Mouse (Mus musculus) CH12.LX (cell line): ENCODE data around the gene Palm. TPM values are rescaled to one million over a fixed set of nuclear protein-coding genes. Genes with fewer than 3 reads are reported as not detected.

Source experiments
- DNase-seq: peaks from one replicate; pipeline ENCODE4 v3.0.0-alpha.2; 2013; ENCODE audit errors: extremely low read depth
- H3K27ac ChIP-seq: 2 replicates; pipeline ENCODE4 v1.5.1; 2012; ENCODE audit warnings: low read depth, mild to moderate bottlenecking, control low read depth, moderate library complexity; ENCODE audit not compliant: insufficient read depth
- H3K27me3 ChIP-seq: replicated peaks from 2 replicates; pipeline ENCODE3; 2012; ENCODE audit warnings: inconsistent platforms
- H3K36me3 ChIP-seq, 2 experiments: replicated peaks in 1 of 2; 2 replicates each; pipeline versions ENCODE3 to v1.6.1; 2012; ENCODE audit warnings: inconsistent platforms in 1 of 2, low read length in 1 of 2, mild to moderate bottlenecking in 1 of 2, mixed read lengths in 1 of 2, moderate library complexity in 1 of 2; ENCODE audit not compliant: control insufficient read depth in 1 of 2, insufficient read depth in 1 of 2
- H3K4me1 ChIP-seq, 2 experiments: 2 replicates each; pipeline ENCODE4 v1.6.1; 2012; ENCODE audit warnings: inconsistent platforms in 1 of 2, moderate library complexity in 1 of 2; ENCODE audit not compliant: insufficient read depth in 2 of 2, control insufficient read depth in 1 of 2
- H3K4me2 ChIP-seq: 2 replicates; pipeline ENCODE4 v1.6.1; 2012; ENCODE audit warnings: low read depth, mild to moderate bottlenecking, control low read depth; ENCODE audit not compliant: poor library complexity, insufficient read depth, severe bottlenecking
- H3K4me3 ChIP-seq, 3 experiments: fragments of 150-350 bp in 1 of 3; sonication (generic) in 1 of 3; replicated peaks in 1 of 3; 2 replicates each; pipeline versions ENCODE3 to v1.5.1; 2011 to 2012; ENCODE audit warnings: low read depth in 2 of 3, low read length in 2 of 3, mild to moderate bottlenecking in 2 of 3, moderate library complexity in 2 of 3, control low read depth in 1 of 3, improper control_type of control experiment in 1 of 3, inconsistent platforms in 1 of 3, mixed read lengths in 1 of 3; ENCODE audit not compliant: poor library complexity in 1 of 3
- H3K79me2 ChIP-seq: replicated peaks from 2 replicates; pipeline ENCODE4 v1.6.1; 2012; ENCODE audit warnings: mild to moderate bottlenecking, moderate library complexity; ENCODE audit not compliant: control insufficient read depth, poor library complexity, insufficient read depth, severe bottlenecking; ENCODE audit errors: extremely low read depth
- H3K9ac ChIP-seq: 2 replicates; pipeline ENCODE4 v1.6.1; 2012; ENCODE audit warnings: low read depth, mild to moderate bottlenecking, control low read depth, moderate library complexity; ENCODE audit not compliant: insufficient read depth
- H3K9me3 ChIP-seq: replicated peaks from 2 replicates; pipeline ENCODE3; 2012; ENCODE audit warnings: low read length, inconsistent platforms, mixed read lengths
- BHLHE40 ChIP-seq: IDR thresholded peaks from 2 replicates; pipeline ENCODE4 v1.6.1; 2011; ENCODE audit warnings: mild to moderate bottlenecking, low read depth, low read length, improper control_type of control experiment
- CHD1 ChIP-seq: IDR thresholded peaks from 2 replicates; pipeline ENCODE4 v1.6.1; 2012; ENCODE audit warnings: low read depth, low read length, improper control_type of control experiment, inconsistent platforms
- CHD2 ChIP-seq: IDR thresholded peaks from 2 replicates; pipeline ENCODE4 v1.6.1; 2011; ENCODE audit warnings: low read length, improper control_type of control experiment
- CTCF ChIP-seq, 2 experiments: IDR thresholded peaks in 1 of 2; conservative IDR thresholded peaks in 1 of 2; 2 replicates each; pipeline ENCODE4 v1.5.1; 2011 to 2012; ENCODE audit warnings: low read depth in 2 of 2, low read length in 2 of 2, improper control_type of control experiment in 1 of 2, inconsistent platforms in 1 of 2, mild to moderate bottlenecking in 1 of 2, moderate library complexity in 1 of 2
- ELF1 ChIP-seq: IDR thresholded peaks from 2 replicates; pipeline ENCODE4 v1.6.1; 2014; ENCODE audit warnings: low read depth, mild to moderate bottlenecking, inconsistent platforms, low read length, improper control_type of control experiment
- JUND ChIP-seq: conservative IDR thresholded peaks from 2 replicates; pipeline ENCODE4 v1.6.1; 2011; ENCODE audit warnings: low read depth, low read length, improper control_type of control experiment
- MAFK ChIP-seq: IDR thresholded peaks from 2 replicates; pipeline ENCODE4 v1.6.1; 2011; ENCODE audit warnings: low read length, improper control_type of control experiment; ENCODE audit not compliant: insufficient replicate concordance
- MAX ChIP-seq: IDR thresholded peaks from 2 replicates; pipeline ENCODE4 v1.6.1; 2011; ENCODE audit warnings: low read length, improper control_type of control experiment
- MAZ ChIP-seq: IDR thresholded peaks from 2 replicates; pipeline ENCODE4 v1.6.1; 2012; ENCODE audit warnings: low read depth, mild to moderate bottlenecking, inconsistent platforms, low read length, improper control_type of control experiment, moderate library complexity
- MYC ChIP-seq: IDR thresholded peaks from 2 replicates; pipeline ENCODE4 v1.6.1; 2011; ENCODE audit warnings: low read depth, mild to moderate bottlenecking, improper control_type of control experiment, low read length
- NELFE ChIP-seq: IDR thresholded peaks from 2 replicates; pipeline ENCODE4 v1.6.1; 2011; ENCODE audit warnings: low read depth, low read length, improper control_type of control experiment
- NRF1 ChIP-seq: IDR thresholded peaks from 2 replicates; pipeline ENCODE4 v1.6.1; 2014; ENCODE audit warnings: low read depth, mild to moderate bottlenecking, inconsistent platforms, low read length, improper control_type of control experiment, moderate library complexity
- PAX5 ChIP-seq: IDR thresholded peaks from 2 replicates; pipeline ENCODE4 v1.6.1; 2012; ENCODE audit warnings: low read length, inconsistent platforms, mixed read lengths
- POLR2A ChIP-seq: IDR thresholded peaks from 2 replicates; pipeline ENCODE4 v1.6.1; 2011; ENCODE audit warnings: low read depth, mild to moderate bottlenecking, improper control_type of control experiment, low read length
- POLR2AphosphoS2 ChIP-seq: IDR thresholded peaks from 2 replicates; pipeline ENCODE4 v1.6.1; 2011; ENCODE audit warnings: low read depth, low read length, improper control_type of control experiment
- TCF12 ChIP-seq: IDR thresholded peaks from 2 replicates; pipeline ENCODE4 v1.6.1; 2014; ENCODE audit warnings: low read depth, mild to moderate bottlenecking, inconsistent platforms, low read length, improper control_type of control experiment
- USF1 ChIP-seq: IDR thresholded peaks from 2 replicates; pipeline ENCODE4 v1.6.1; 2014; ENCODE audit warnings: low read depth, mild to moderate bottlenecking, inconsistent platforms, low read length, improper control_type of control experiment
- USF2 ChIP-seq: conservative IDR thresholded peaks from 2 replicates; pipeline ENCODE4 v1.6.1; 2011; ENCODE audit warnings: low read depth, low read length, improper control_type of control experiment
- ZKSCAN1 ChIP-seq: IDR thresholded peaks from 2 replicates; pipeline ENCODE4 v1.6.1; 2012; ENCODE audit warnings: low read depth, inconsistent platforms, low read length, improper control_type of control experiment, borderline replicate concordance
- dilution Hi-C: fragments of 300-500 bp; cut with MboI; formaldehyde crosslinking; loops from 2 replicates; pipeline ENCODE4 v1.14.3; 2020; ENCODE audit warnings: low sequenced_read_pairs; ENCODE audit not compliant: extremely low pct_unique_long_range_greater_than_20kb, extremely low pct_ligation_motif_present
- in situ Hi-C: fragments of 300-500 bp; cut with MboI; formaldehyde crosslinking; loops from 3 replicates; pipeline ENCODE4 v1.14.3; 2019; ENCODE audit warnings: low sequenced_read_pairs, low pct_ligation_motif_present, low pct_unique_long_range_greater_than_20kb, mixed read lengths
- polyA plus RNA-seq: library from polyadenylated mRNA; unstranded; fragments of >175 nt; gene quantifications from 2 replicates; pipeline ENCODE4 v1.2.1, GENCODE M21; 2012; ENCODE audit warnings: low read depth; ENCODE audit not compliant: insufficient read length
- total RNA-seq, 2 experiments: library from RNA; depleted of rRNA; stranded (reverse); fragments of 300-350 nt in 1 of 2; fragments of >200 nt in 1 of 2; gene quantifications; 2 replicates each; pipeline ENCODE4 v1.2.3; 2012 to 2014

The Palm gene
- total and polyA plus RNA-seq, 3 experiments: 0.78 to 5.3 (median 2.5) TPM

- DNase-seq: no peak
- peak overlapping the region; percentile 97 for H3K9ac ChIP-seq
- TF ChIP-seq CHD2 (peak; percentile 63), NELFE (0 out of 2 replicates have a peak, but pooled peaks have one; percentile 27), JUND (no peak), TCF12 (peak; percentile 45; the same call in 1 of the 2 replicates), MYC (no peak), ELF1 (no peak), NRF1 (0 out of 2 replicates have a peak, but pooled peaks have one; percentile 13), PAX5 (no peak), POLR2A (0 out of 2 replicates have a peak, but pooled peaks have one; percentile 34), ZKSCAN1 (no peak), CTCF (conservative IDR thresholded peaks at IDR 0.05 in 1 of 2, IDR thresholded peaks at IDR 0.05 in 1 of 2; ENCODE audit: low read depth in 2 of 2, low read length in 2 of 2) (no peak)
- TF ChIP-seq, all 38 proteins: peak for 5
- H3K27ac ChIP-seq: peak overlapping the region; percentile 96
- no peaks in the 10 kb centered on the region for H3K9me3 ChIP-seq
- H3K36me3 ChIP-seq: peaks cover 10 to 18% of the 10 kb centered on the region in 2 experiments
- peaks cover 27% of the 10 kb centered on the region for H3K79me2 ChIP-seq
- in situ Hi-C loops: no loop called here
- no peaks in the 10 kb centered on the region for H3K27me3 ChIP-seq
- H3K4me2 ChIP-seq: peak overlapping the region; percentile 84
- dilution Hi-C loops: no loop called here
- H3K4me1 ChIP-seq: peaks cover 12 to 44% of the 10 kb centered on the region in 2 experiments
- H3K4me3 ChIP-seq: peak overlapping the region; percentile 51 to 90 (median 58)
These were observed 58.9 kb downstream of the Palm start for GRCm38 (mm10) chr10:79852107-79852789.

- H3K4me3 ChIP-seq: peak overlapping the region; percentile 51 to 90 (median 58)
- H3K4me2 ChIP-seq: peak overlapping the region; percentile 84
- peaks cover 17 to 50% of the 10 kb centered on the region in 2 experiments for H3K4me1 ChIP-seq
- H3K27ac ChIP-seq: peak overlapping the region; percentile 96
- H3K79me2 ChIP-seq: peaks cover 33% of the 10 kb centered on the region
- TF ChIP-seq USF1: no peak
- TF ChIP-seq CHD1: no peak
- 0 out of 2 replicates have a peak, but pooled peaks have one; percentile 12 for TF ChIP-seq NRF1
- TF ChIP-seq PAX5: no peak
- no peak for TF ChIP-seq MAZ
- TF ChIP-seq JUND: no peak
- no peak for TF ChIP-seq MAFK
- no peak for TF ChIP-seq CHD2
- no peak for TF ChIP-seq USF2
- TF ChIP-seq BHLHE40: 0 out of 2 replicates have a peak, but pooled peaks have one; percentile 9
- TF ChIP-seq MAX: no peak
- no peak for TF ChIP-seq POLR2AphosphoS2
- dilution Hi-C loops: no loop called here
- H3K9ac ChIP-seq: peak overlapping the region; percentile 97
- H3K27me3 ChIP-seq: no peaks in the 10 kb centered on the region
- H3K36me3 ChIP-seq: peaks cover 16 to 24% of the 10 kb centered on the region in 2 experiments
- no peaks in the 10 kb centered on the region for H3K9me3 ChIP-seq
- no peak for DNase-seq
- in situ Hi-C loops: no loop called here
These were observed 59.5 kb downstream of the Palm start for GRCm38 (mm10) chr10:79852827-79853226.
